Mouse (Mus musculus) left cerebral cortex, postnatal 25 days (tissue): Measurements from ENCODE around the gene Pax3. TPM values are rescaled to one million over a fixed set of nuclear protein-coding genes. Genes with fewer than 3 reads are reported as not detected.

ENCODE experiments used
- DNase-seq, 2 experiments: peaks; one replicate each; pipeline ENCODE4 v3.0.0; 2022; ENCODE audit warnings: low spot score in 2 of 2, mixed read lengths in 1 of 2
- intact Hi-C: fragments of 180-260 bp; cut with DNase I; formaldehyde crosslinking; loops from one replicate; pipeline ENCODE4 v1.15.1; 2025
- total RNA-seq, 2 experiments: library from RNA; stranded (reverse); gene quantifications; 2 replicates each; pipeline ENCODE4 v1.2.3; 2021

Pax3 gene
- total RNA-seq, 2 experiments from 2014 or later = not detected

DNA sequence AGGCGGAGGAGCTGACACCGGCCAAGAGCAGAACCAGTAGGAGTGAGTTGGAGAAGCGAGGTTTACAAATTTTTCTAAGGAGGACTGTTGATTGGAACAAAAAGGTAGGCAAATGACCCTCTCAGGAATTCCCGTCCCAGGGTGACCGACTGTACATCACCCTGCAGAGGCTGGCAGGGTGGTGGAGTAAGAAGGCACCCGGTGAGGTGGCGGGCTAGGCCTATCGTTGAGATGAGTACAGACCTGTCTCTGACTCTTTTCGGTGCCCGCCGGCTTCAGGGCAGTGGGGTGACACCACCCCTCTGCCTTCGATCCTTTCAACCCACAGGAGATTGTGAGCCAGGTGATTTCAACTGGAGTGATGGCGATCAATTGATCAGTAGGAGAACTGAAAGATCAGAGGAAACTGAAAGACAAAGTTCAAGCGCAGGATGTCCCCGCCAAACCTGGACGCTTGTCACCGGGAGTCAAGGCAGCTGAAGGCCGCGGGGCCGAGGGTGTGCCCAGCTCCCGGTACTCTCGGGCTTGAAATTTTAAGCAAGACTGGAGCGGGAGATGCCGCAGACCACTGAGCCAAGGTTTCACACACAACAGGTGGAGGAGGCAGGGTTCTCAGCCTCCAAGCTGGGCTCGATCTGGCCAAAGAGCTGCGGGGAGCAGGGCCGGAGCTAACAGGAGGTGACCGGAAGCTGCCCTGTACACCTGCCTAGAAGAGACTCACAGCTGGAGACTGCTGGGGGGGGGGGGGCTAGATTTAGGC is 4.5 kb upstream of the Pax3 start:
- intact Hi-C loops = loop anchor here (5.0 kb wide), 1 partner anchor 59 kb away; no protein-coding TSS in a partner anchor

DNA sequence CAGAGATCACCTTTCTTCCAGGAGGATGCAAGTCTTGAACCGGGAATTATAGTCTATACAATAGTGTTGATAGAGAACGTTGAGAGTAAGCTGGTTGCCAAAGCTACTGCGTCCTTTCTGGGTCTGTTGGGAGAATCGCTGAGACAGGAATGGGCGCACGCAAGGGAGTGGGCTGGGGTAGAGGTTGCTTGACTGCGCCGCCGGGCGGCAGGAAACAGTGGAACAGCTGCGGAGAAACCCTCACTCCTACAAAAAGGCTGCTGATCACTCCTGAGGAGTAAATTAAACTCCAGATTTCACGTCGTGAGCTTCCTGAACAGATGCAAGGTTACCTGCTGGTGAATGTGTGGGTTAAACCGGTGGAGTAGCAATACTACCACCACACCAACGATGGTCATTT is 3.3 kb upstream of the Pax3 start:
- DNase-seq = no peak
- intact Hi-C loops = loop anchor here (5.0 kb wide), 1 partner anchor 58 kb away; no protein-coding TSS in a partner anchor

More for the DNA sequence above, 4.5 kb upstream of the Pax3 start:
- no peak for DNase-seq

- intact Hi-C loops = no loop called here
Measured at GRCm38 (mm10) chr1:78199221-78199620, 2.3 kb upstream of the Pax3 start.

DNA sequence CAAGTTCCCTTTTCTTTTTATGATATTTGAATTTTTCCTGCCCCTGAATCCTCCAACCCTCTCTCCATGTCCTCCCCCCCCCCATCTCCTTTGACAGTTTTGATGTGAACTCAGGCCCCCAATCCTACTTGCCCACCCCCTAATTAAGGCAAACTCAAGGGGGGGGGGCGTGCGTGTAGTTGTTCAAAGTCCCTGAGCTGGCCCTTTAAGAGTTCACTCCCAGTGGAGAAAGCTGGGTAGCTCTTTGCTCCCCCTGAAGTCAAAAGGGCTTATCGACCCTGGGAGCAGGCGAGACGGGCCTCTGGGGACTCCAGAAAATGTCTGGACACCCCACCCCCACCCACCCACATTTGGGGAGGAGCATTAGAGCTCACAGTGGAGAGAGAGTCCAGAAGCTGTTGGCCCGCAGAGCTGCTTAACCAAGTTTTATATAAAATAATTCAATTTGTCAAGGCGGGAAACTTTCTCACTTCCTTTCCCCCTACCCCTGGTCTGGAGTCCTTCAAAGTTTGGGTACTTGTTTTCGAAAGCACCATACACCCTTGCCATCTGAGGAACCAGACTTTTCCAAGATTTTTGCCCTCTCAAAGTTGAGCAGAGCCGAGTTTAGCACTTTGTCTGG is 1.5 kb upstream of the Pax3 start:
- no peak for DNase-seq
- intact Hi-C loops = no loop called here

More at GRCm38 (mm10) chr1:78199221-78199620, 2.3 kb upstream of the Pax3 start:
- DNase-seq = no peak

DNA sequence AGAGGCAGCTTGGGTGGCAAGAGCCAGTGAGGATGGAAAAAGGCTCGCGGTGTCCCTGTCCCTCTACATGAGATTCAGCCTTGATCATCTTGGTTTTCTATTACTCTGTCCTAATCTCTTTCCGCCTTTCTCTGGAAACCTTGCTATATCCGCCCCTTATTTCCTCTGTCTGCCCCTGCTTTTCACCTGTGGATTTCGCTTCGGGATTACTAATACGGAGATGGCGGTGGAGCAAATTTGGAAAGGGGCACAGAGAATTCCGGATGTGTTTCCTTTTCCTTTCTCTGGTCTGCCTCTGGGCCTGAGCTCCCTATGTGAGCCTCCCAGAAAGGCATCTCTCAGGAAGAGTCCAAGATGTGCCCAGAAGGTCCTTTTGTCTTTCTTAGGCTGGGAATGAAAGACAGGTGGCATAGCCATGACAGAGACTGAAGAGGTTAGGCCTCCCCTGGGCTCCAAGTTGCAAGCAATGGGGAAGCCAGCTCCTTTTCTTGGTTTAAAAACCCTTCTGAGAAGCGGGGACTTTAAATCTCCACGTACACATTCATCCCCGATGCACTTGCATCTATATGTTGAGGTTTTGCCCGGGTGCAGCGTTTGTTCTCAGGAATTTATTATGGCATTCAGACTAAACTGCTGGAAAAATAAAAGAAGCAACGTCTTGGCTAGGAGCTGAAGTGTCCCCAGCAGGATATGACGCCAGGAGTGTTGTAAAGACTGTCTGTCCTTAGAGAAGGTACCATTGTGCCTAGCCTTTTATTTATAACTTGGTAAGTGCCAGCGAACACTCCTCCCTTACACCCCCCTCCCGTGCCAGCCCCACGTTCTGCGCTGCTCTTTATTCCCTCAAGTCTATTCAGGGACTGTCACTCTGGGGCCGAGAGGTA is 659 bp upstream of the Pax3 start:
- intact Hi-C loops = no loop called here
- DNase-seq = no peak

DNA sequence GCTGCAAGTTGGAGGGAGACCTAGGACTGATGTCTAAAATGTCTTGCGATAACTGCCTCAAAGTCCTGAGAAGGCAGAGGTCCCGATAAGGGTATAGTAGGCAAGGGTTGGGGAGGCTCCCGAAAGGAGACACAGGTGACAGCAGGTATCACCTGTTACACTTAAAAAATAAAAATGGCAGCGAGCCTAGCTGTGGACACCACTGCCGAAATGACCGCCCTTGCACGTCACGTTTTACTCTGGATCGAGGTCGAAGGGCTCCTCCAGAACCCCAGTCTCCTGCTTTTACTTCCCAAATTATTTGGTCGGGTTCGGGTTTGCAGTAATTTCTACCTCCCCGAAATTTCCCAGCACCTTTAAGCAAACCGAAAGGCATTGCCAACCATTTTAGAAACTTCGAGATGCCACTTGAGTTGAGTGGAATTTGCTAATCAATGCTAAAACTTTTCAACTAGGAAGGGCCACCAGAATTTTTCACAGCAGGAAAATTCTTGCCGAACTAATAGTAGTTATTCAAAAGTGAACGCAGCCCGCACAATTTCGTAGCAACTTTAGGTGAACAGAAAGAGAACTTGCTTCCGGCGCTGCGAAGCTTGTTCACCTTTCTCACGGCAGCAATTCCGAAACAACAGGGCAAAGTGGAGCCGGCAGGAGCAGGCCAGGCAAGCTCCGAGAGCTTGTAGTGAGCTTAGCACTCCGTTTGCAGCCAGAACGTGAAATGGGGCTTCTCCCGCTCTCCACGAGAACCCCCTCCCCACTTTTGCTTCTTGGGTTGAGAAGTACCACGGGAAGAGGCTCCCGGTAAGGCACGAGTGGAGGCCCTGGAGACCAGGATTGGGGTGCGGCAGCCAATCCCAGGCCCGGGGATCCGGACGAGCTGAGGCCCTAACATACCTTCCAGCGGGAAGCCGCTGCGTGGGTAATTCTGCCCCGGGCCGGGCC is 892 bp downstream of the Pax3 start:
- intact Hi-C loops = no loop called here
- DNase-seq = no peak

- no peak for DNase-seq
- intact Hi-C loops = no loop called here
Measured at GRCm38 (mm10) chr1:78195145-78195544, 1.8 kb downstream of the Pax3 start.

GRCm38 (mm10) chr1:78194381-78195047 is 2.4 kb downstream of the Pax3 start:
- intact Hi-C loops = no loop called here

GRCm38 (mm10) chr1:78193465-78193991 is 3.4 kb downstream of the Pax3 start:
- intact Hi-C loops = no loop called here
- DNase-seq = no peak

More at GRCm38 (mm10) chr1:78194381-78195047, 2.4 kb downstream of the Pax3 start:
- no peak for DNase-seq

DNA sequence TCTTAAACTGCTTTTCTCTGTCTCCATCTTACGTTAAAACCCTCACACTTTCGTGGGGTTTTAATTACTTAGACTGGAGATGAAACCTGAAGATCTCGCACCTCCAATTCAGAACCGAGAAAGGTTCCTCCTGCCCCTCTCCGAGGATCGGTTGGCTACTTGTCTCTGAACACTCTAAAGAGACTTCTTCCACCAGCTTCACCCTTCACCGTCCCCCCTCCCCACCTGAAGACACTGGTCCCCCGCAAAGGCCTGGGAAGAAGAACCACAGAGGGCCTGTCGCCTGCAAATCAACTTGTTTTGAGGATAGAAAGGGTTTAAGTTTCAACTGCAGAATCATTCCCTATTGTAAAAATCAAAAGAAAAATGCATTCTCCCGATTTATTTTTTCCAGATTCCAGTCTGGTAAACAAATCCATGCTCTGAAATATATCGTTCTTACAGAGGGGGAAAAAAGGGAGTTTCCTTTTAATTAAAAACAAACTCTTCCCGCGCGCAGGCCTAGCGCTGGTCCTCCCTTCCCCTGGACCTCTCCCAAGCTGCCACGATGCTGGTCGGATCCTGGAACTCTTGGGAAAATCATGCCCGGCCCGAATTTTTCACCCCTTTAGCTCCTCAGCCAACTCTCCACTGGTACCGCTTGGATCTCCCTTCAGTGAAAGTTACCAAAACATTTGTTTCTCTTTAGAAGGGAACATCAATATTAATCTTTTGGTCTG is 4.0 kb downstream of the Pax3 start:
- DNase-seq = no peak
- intact Hi-C loops = no loop called here

- intact Hi-C loops = no loop called here
- DNase-seq = no peak
Measured at GRCm38 (mm10) chr1:78192217-78192735, 4.7 kb downstream of the Pax3 start.

DNA sequence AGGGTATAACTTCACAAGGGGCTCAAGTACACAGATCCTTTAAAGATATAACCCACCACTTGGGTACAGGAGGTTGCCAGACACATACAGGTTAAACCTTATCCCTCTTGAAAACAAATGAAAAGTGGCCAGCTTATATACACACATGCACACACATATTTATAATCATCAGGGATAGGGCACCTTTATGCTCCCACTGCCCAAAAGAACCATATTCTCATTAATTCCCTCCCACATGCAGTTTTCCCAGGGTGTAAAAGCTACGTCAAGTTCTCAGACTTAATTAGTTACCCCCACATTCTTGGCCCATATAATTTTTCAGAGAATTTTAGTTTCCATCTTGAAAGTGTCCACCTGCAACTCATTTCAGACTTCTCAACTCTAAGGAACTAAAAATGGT is 5.2 kb downstream of the Pax3 start:
- intact Hi-C loops = no loop called here
- DNase-seq = no peak

DNA sequence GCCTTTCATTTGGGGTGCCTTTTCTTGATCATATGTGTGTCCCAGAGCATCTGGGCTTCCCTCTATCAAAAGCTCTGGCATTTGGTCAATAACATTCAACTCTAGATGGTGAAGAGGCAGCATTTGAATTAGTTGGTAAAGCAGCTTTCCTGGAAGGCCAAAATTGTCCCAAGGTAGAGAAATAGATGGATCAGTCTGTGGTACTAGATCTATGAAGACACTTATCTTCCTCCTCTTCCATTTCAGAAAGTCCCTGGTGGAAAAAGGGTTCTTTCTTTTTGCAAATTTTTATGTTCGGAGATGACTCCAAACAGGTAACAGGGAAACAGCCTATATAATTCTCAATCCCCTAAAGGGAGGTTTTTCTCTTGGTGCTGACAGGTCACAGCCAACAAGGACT is 5.6 kb downstream of the Pax3 start:
- DNase-seq = no peak
- intact Hi-C loops = no loop called here

GRCm38 (mm10) chr1:78190386-78191111 is 6.4 kb downstream of the Pax3 start:
- DNase-seq = no peak
- intact Hi-C loops = no loop called here

- intact Hi-C loops = no loop called here
- no peak for DNase-seq
Measured at GRCm38 (mm10) chr1:78189501-78190345, 7.2 kb downstream of the Pax3 start.

GRCm38 (mm10) chr1:78189016-78189415 is 7.9 kb downstream of the Pax3 start:
- intact Hi-C loops = no loop called here

More at GRCm38 (mm10) chr1:78189016-78189415, 7.9 kb downstream of the Pax3 start:
- no peak for DNase-seq
